Mouse (Mus musculus): ENCODE measurements around the gene Cnn2.
"Not testable (repeated sequence)": the region's sequence is repeated elsewhere in the genome, so short reads cannot be mapped to it uniquely, and the experiment has no call there.

The Cnn2 gene

GRCm38 (mm10) chr10:80035686-80036085, 47.3 kb downstream of the Cnn2 start:
- no peak for DNase-seq (ENCODE audit: low read depth in 1 of 2, low spot score in 2 of 2)

- DNase-seq (ENCODE audit: low read depth in 1 of 2, low spot score in 2 of 2) = no peak
These were observed 48.4 kb downstream of the Cnn2 start for GRCm38 (mm10) chr10:80036832-80037231.

GRCm38 (mm10) chr10:80039559-80039979, 51.2 kb downstream of the Cnn2 start, which contains the start of gene Polr2e:
Gene Polr2e (minus strand): TSS chr10:80039795.
- DNase-seq (ENCODE audit: low read depth in 1 of 2, low spot score in 2 of 2) = peak; percentile 95 to 98

- not testable (repeated sequence) for DNase-seq (ENCODE audit: low read depth in 1 of 2, low spot score in 2 of 2)
These were observed 53.2 kb downstream of the Cnn2 start for GRCm38 (mm10) chr10:80041409-80042060.

GRCm38 (mm10) chr10:80044087-80044486, 55.7 kb downstream of the Cnn2 start:
- no peak for DNase-seq (ENCODE audit: low read depth in 1 of 2, low spot score in 2 of 2)

- DNase-seq (ENCODE audit: low read depth in 1 of 2, low spot score in 2 of 2) = not testable (repeated sequence)
These were observed 57.0 kb downstream of the Cnn2 start for GRCm38 (mm10) chr10:80045364-80045763.
